Mouse (Mus musculus) spleen, embryonic (tissue): Measurements from ENCODE around the gene E130311K13Rik.

Experiments used
- CTCF ChIA-PET: fragments of 350-600 bp; sonication (Branson Sonifier 250); formaldehyde crosslinking; loops from one replicate; lab custom pipeline; 2022; lab: Charles Lee

The E130311K13Rik gene

GRCm38 (mm10) chr3:63928878-63929859 is at the start of gene E130311K13Rik:
Gene E130311K13Rik, minus strand, starts transcription at chr3:63929472.
- CTCF ChIA-PET, result interaction anchor here (0.7 to 1.3 kb wide), 2 partner anchors 34 to 374 kb away, joined by 3 to 4 read pairs; no protein-coding TSS in a partner anchor

DNA sequence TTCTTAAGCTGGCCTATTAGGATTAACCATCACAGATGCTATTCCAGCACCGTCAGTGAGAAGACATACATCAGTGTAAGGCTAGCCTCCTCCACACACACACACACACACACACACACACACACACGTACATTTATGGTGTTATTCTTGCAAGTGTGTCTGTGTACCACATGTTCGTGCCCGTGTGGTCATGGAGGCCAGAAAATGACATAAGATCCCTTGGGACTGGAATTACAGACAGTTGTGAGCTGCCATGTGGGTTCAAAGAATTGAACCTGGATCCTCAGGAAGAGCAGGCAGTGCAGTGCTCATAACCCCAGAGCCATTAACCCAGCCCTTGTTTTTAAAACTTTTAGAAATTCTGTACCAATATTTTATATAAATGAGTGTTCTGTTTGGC is 48.6 kb upstream of the E130311K13Rik start:
- CTCF ChIA-PET, result interaction anchor here (0.7 kb wide), 1 partner anchor 1974 kb away, joined by 4 read pairs; no protein-coding TSS in a partner anchor

DNA sequence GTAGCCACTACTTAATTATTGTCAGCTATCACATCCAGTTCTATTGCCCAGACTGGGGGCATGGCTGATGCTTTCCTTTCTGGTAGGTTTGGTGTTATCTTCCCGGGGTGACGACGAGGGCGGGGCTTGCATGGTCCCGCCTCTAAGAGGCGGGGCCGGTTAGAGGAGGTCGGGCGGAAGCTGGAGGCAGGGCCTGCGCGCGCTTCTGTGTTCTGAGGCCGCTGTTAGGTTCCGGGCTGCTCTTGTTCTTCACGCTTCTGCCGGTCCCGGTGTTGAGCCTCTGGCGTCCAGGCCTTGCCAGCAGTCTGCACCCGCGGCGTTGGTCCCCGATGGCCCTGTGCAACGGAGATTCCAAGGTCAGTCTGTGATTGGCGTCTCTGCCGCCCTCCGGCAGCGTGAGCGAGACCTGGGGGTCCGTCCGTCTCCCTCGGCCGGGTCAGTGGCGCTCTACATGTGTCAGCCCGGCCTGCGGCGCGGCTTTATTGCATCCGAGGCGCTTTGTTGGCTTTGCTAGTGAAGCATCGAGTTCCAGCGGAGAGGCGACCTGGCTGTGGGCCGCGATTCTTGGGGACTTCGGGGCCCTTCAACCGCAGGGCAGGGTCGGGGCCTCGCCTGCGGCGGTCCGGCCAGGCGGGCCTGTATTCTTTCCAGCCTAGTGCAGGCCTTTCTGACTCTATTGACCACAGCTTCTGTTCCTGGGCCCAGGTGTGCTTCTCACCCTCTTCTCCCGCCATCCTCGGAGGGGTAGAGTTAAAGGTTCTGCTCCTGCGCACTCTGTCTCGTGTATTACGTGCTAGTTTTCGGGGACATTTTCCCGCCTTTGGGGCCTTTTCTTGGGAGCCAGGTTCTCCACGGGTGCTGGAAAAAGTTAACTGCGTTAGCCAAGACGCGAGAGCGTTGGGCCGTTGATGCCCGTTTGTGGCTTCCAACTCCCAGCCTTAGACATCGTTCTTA is 47.0 kb upstream of the E130311K13Rik start, which contains the start of gene Gmps:
TSS of gene Gmps (plus strand) at position 152 of the 954 bp plus-strand sequence.
- CTCF ChIA-PET, result no interaction called here

DNA sequence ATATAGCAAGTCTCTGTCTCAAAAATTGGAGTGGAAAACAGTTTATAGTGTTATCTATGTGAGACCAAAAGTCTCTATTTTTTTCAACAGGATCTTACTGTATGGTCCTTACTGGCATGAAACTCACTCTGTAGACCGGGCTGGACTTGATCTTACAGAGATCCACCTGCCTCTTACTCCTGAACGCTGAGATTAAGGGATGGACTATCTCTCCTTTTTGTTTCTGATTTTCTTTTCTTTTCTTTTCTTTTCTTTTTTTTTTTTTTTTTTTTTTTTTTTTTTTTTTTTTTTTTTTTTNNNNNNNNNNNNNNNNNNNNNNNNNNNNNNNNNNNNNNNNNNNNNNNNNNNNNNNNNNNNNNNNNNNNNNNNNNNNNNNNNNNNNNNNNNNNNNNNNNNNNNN is 36.7 kb upstream of the E130311K13Rik start:
- CTCF ChIA-PET, result interaction anchor here (0.6 kb wide), 1 partner anchor 53 kb away, joined by 3 read pairs; no protein-coding TSS in a partner anchor

- CTCF ChIA-PET, result interaction anchor here (0.6 kb wide), 1 partner anchor 13 kb away, joined by 3 read pairs; no protein-coding TSS in a partner anchor
Observed at GRCm38 (mm10) chr3:63964922-63965249, 35.6 kb upstream of the E130311K13Rik start.

- CTCF ChIA-PET, result interaction anchor here (0.5 to 0.6 kb wide), 2 partner anchors 12 to 1331 kb away, joined by 3 read pairs; no protein-coding TSS in a partner anchor
Observed at GRCm38 (mm10) chr3:63964100-63964921, 35.0 kb upstream of the E130311K13Rik start, which contains the start of gene Slc33a1. Gene Slc33a1, minus strand, starts transcription at chr3:63964768.

DNA sequence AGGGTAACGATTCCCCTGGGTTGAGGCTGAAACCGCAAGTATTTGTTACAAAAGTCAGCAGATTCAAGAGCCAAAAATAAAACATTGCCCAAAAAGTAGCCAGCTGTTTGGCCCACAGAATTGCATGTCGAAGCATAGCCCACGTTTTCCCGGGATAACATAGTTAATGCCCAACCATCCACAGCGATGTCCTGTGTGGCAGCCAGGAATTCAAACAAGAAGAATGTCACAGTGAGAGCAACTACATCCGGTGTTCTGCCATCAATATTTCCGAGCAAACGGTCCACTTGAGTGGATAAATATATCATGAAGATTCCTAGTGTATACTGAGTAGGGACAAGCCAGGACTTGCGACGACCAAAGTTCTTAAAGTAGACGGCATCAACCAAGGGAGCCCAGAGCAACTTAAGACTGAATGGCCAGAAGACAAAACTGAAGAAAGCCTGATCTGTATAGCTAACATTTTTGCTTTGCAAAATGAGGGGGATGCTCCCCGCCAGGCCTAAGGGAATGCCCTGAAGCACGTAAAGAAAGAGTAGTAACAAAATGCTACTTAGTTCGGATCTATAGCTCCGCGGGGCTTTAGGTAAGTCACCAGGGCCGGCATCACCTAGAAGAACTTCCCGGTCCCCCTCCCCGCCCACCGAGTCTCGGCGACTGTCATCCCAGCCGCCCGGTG is 34.3 kb upstream of the E130311K13Rik start:
- CTCF ChIA-PET, result interaction anchor here (0.5 to 1.2 kb wide), 3 partner anchors 34 to 1897 kb away, joined by 3 to 9 read pairs (median 3); no protein-coding TSS in a partner anchor

DNA sequence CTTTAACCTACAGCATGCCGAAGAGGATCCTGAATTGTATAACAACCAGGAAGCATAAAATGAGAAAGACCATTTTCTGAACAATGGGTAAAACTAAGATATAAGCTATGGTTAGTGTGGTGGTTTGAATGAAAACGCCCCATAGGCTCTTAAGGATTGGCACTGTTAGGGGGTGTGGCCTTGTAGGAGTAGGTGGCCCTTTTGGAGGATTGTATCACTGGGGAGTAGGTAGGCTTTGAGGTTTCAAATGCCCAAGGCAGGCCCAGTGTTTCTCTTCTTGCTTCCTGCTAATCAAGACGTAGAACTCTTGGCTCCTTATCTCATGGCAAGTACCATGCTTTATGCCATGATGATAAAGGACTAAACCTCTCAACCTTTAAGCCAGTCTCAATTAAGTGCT is 20.6 kb upstream of the E130311K13Rik start:
- CTCF ChIA-PET, result no interaction called here

DNA sequence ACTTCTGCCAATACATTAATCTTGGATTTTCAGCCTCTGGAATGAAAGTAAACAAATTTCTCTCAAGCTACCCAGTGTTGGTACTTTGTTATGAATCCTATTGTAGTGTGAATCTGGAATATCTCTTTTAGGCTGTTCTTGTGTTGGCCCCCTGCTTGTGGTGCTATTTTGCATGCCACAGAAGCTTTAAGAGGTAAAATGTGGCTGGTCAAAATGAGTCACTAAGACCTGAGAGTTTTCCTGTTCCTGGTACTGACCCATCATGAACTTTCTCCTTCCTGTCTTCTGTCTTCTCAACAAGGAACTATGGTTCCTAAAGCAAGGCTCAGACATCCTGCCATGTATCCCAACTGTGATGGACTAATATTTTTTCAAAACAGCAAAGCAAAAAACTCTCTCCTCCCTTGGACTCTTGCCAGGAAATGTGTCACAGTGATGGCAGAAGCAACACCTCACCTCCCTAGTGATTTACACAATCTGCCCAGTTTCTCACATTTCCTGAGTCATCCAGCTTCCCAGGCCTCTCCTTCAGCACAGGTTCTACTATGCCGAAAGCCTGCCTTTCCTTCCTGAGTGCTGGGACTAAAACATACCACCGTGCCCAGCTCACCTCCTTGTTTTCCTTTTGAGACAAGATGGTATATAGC is 12.1 kb upstream of the E130311K13Rik start:
- CTCF ChIA-PET, result no interaction called here

GRCm38 (mm10) chr3:63938928-63939327 is 9.7 kb upstream of the E130311K13Rik start:
- CTCF ChIA-PET, result no interaction called here

DNA sequence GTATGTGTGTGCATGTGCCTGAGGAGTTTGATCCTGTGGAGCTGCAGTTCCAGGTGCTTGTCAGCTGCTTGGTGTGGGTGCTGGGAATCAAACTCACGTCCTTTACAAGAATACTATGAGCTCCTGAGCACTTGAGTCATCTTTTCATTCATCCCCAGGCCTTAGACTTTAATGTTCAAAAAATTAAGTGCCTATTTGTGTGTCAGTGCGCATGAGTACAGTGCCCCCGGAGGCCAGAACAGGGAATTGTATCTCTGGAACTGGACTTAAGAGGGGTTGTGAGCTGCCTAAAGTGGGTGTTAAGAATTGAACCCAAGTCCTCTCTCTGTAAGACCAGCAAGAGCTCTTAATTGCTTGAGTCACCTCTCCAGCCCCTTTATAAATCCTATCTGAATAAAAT is 9.6 kb downstream of the E130311K13Rik start:
- CTCF ChIA-PET, result no interaction called here

DNA sequence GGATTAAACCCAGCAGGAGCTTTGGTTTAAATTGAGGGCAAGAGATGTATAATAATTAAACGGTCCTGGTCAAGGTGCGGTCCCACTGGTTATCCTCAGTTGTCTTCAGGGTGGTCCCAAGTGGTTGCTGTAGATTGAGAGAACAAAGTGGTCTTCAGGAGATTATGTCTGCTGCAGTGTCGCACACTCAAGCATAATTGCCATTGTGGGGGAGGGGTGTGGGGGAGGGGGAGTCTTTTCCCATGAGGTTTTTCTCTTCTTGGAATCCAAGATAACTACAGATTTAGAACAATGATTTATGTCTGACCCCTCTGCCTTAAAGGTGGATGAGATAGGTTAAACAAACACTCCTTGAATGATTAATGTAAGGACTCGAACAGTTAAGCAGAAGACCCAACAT is 19.0 kb downstream of the E130311K13Rik start:
- CTCF ChIA-PET, result no interaction called here

- CTCF ChIA-PET, result no interaction called here
Observed at GRCm38 (mm10) chr3:63905241-63905640, 24.0 kb downstream of the E130311K13Rik start.

DNA sequence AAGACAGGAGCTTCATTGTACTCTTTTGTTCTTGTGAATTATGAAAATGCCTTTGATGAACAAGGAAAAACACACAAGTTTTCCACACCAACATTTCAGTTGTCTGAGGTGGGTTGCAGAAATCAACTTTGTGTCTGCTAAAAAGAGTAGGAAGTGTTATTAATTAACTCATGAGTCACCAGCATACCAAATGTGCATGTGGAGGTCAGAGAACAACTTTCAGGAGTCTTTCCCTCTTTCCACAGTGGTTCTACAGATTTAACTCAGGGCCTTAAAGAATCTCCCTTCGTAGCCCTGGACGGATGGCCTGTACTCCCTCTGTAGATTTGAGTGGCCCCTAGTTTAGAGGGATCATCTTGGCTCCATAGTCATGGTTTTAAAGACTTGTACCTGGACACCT is 25.1 kb downstream of the E130311K13Rik start:
- CTCF ChIA-PET, result no interaction called here

GRCm38 (mm10) chr3:63900021-63900571 is 29.2 kb downstream of the E130311K13Rik start:
- CTCF ChIA-PET, result no interaction called here

GRCm38 (mm10) chr3:63899309-63899695 is 30.0 kb downstream of the E130311K13Rik start, which contains the start of gene Plch1:
Gene Plch1, minus strand, starts transcription at chr3:63899472.
- CTCF ChIA-PET, result no interaction called here

- CTCF ChIA-PET, result no interaction called here
Observed at GRCm38 (mm10) chr3:63898581-63899308, 30.5 kb downstream of the E130311K13Rik start.

- CTCF ChIA-PET, result no interaction called here
Observed at GRCm38 (mm10) chr3:63897177-63897576, 32.1 kb downstream of the E130311K13Rik start.
